Mouse (Mus musculus): ENCODE results near the gene Zswim8.

The Zswim8 gene

GRCm38 (mm10) chr14:20772808-20773207, 65.5 kb downstream of the Zswim8 start:
- no peak for DNase-seq (ENCODE audit: low spot score)

Measured in spleen, adult 12 weeks (tissue).